8 mouse cellular contexts compared by ENCODE assay signal in the genomic region with DNA sequence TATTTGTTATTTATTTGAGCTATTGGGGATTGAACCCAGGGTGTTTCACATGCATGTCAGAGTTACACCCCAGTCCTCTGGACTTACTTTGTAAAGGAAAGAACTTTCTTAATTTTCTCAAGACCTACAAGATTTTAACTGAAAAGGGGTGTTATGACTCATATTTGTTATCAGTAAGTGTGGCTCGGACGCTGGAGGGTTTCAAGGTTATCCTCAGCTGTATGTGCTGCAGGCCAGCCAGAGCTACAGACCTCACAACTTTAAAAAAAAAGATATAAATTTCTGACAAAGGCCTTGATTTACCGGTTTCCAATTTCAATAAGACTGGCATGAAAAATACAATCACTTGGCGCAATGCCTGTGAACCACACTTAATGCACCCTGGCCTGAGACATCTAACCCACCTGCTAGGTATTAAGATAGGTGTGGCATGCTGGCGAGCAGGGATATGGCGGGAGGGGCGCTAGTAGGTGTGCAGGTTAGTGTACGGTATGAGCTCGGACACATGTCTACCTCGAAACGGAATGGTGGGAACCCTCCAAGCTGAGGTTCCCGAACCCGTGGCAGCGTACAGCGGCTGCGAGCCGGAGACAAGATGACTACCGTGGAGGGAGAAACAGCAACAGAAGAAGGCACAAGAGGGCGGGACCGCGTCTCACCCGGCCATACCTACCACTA. TPM values are rescaled to one million over a fixed set of nuclear protein-coding genes. Genes with fewer than 3 reads are reported as not detected.
DNase-seq lines count a peak whose midpoint lies in the region; ATAC-seq and TF ChIP-seq lines count a peak whose summit lies in the region.

No protein-coding gene starts in this region.

- no peaks in the 10 kb centered on the region for H3K27me3 ChIP-seq in kidney, embryonic 14.5 days (ENCODE audit: control insufficient read depth, insufficient read depth, low read length)
- no peaks in the 10 kb centered on the region for H3K27me3 ChIP-seq in Patski
- no peaks in the 10 kb centered on the region for H3K27me3 ChIP-seq in hindbrain, embryonic 10.5 days (ENCODE audit: insufficient read depth, poor library complexity, severe bottlenecking)
- no peaks in the 10 kb centered on the region for H3K27me3 ChIP-seq in midbrain, embryonic 11.5 days (ENCODE audit: control insufficient read depth, insufficient read depth, low read length)

- ATAC-seq in kidney, embryonic 14.5 days (ENCODE audit: low FRiP score, low TSS enrichment): no peak; the same call in none of the 2 replicates
- no peak for ATAC-seq in Patski
- ATAC-seq in midbrain, embryonic 11.5 days (ENCODE audit: low FRiP score): no peak

- POLR2A ChIA-PET in Patski (lab: Charles Lee): interaction anchor here (0.7 to 2.2 kb wide), 3 partner anchors 8 to 67 kb away, joined by 3 to 16 read pairs (median 3); partner anchors contain the start of gene Metrnl

- peak overlapping the region; percentile 94 for H3K27ac ChIP-seq in kidney, embryonic 14.5 days (ENCODE audit: low read depth, low read length)
- peak overlapping the region; percentile 92 for H3K27ac ChIP-seq in hindbrain, embryonic 10.5 days
- peak overlapping the region; percentile 58 for H3K27ac ChIP-seq in midbrain, embryonic 11.5 days (ENCODE audit: low read depth, low read length)

- peaks cover 3% of the 10 kb centered on the region; the same call in 1 of the 2 replicates for H3K9me3 ChIP-seq in kidney, embryonic 14.5 days (ENCODE audit: control insufficient read depth, low read length)
- no peaks in the 10 kb centered on the region for H3K9me3 ChIP-seq in hindbrain, embryonic 10.5 days
- H3K9me3 ChIP-seq in midbrain, embryonic 11.5 days (ENCODE audit: control insufficient read depth, low read length): no peaks in the 10 kb centered on the region

- no peak for DNase-seq in kidney, adult 9 months
- no peak for DNase-seq in Patski (ENCODE audit: low read depth, low spot score)
- no peak for DNase-seq in hindbrain, embryonic 10.5 days (ENCODE audit: low spot score)
- no peak for DNase-seq in midbrain, embryonic 11.5 days (ENCODE audit: low spot score, missing footprints)
- no peak for DNase-seq in yolk sac, embryonic 10.5 days (ENCODE audit: low spot score)
- no peak for DNase-seq in left cerebral cortex, adult 8-10 months (ENCODE audit: low spot score in 2 of 2)
- DNase-seq in testis, postnatal 14 days (ENCODE audit: low spot score): no peak

- in situ Hi-C loops in Patski (cut with MboI; ENCODE audit: low pct_unique_long_range_greater_than_20kb): no loop called here

- WGBS in kidney, embryonic 14.5 days: 2% methylated on average over 22 of the region's 22 CpGs
- WGBS in hindbrain, embryonic 10.5 days: 3% methylated on average over 22 of the region's 22 CpGs
- WGBS in midbrain, embryonic 11.5 days: 3% methylated on average over 22 of the region's 22 CpGs

- H3K4me1 ChIP-seq in kidney, embryonic 14.5 days (ENCODE audit: control insufficient read depth, insufficient read depth, low read length): 0 out of 2 replicates have a peak, but pooled peaks cover 5% of the 10 kb centered on the region
- H3K4me1 ChIP-seq in hindbrain, embryonic 10.5 days (replicated peaks): peaks cover 23% of the 10 kb centered on the region
- H3K4me1 ChIP-seq in midbrain, embryonic 11.5 days (ENCODE audit: control insufficient read depth, insufficient read depth, low read length): peaks cover 7% of the 10 kb centered on the region

- H3K4me3 ChIP-seq in kidney, embryonic 14.5 days (ENCODE audit: low read length): peak overlapping the region; percentile 72
- peak overlapping the region; percentile 74 for H3K4me3 ChIP-seq in hindbrain, embryonic 10.5 days
- peak overlapping the region; percentile 60 for H3K4me3 ChIP-seq in midbrain, embryonic 11.5 days (ENCODE audit: low read depth, low read length)

- peak overlapping the region; percentile 77 for H3K9ac ChIP-seq in kidney, embryonic 14.5 days (ENCODE audit: low read depth, low read length)
- H3K9ac ChIP-seq in midbrain, embryonic 11.5 days (ENCODE audit: low read length): peak overlapping the region; percentile 76

- CTCF ChIA-PET in Patski (lab: Charles Lee): interaction anchor here (1.1 to 2.0 kb wide), 2 partner anchors 23 to 136 kb away, joined by 3 to 6 read pairs; no protein-coding TSS in a partner anchor

- peak; percentile 39 for TF ChIP-seq CTCF in Patski (IDR thresholded peaks at IDR 0.05)

- no peaks in the 10 kb centered on the region for H3K36me3 ChIP-seq in kidney, embryonic 14.5 days (ENCODE audit: control insufficient read depth, insufficient read depth, low read length)
- H3K36me3 ChIP-seq in hindbrain, embryonic 10.5 days: 0 out of 2 replicates have a peak, but pooled peaks cover 5% of the 10 kb centered on the region
- no peaks in the 10 kb centered on the region for H3K36me3 ChIP-seq in midbrain, embryonic 11.5 days (ENCODE audit: control insufficient read depth, insufficient read depth, low read length)

- peak overlapping the region; percentile 77 for H3K4me2 ChIP-seq in kidney, embryonic 14.5 days (replicated peaks; ENCODE audit: low read depth, low read length)
- peak overlapping the region; percentile 75 for H3K4me2 ChIP-seq in midbrain, embryonic 11.5 days

RNA-seq across cellular contexts. Expression of gene B3gntl1, which starts 0.5 kb away (rescaled TPM):
- 5.6 and 7.6 TPM in 2 replicates for polyA plus RNA-seq in kidney, embryonic 14.5 days (2014; fragmentation: Nextera tagmentation; extraction: Ambion mirVana)
- 9.4 TPM for polyA plus RNA-seq in Patski (2021)
- polyA plus RNA-seq in hindbrain, embryonic 10.5 days (2016; fragmentation: Nextera tagmentation; extraction: Ambion mirVana): 7.3 and 7.6 TPM in 2 replicates
- polyA plus RNA-seq in midbrain, embryonic 11.5 days (2014; fragmentation: Nextera tagmentation; extraction: Ambion mirVana): 5.2 and 5.6 TPM in 2 replicates
- total RNA-seq in left cerebral cortex, adult 8-10 months (2022): 1 to 10 TPM; 6.5 to 8.0 (median 7.0) TPM

RNA-seq across cellular contexts. Expression of gene Metrnl, which starts 28.9 kb away (rescaled TPM):
- 15.6 and 18.3 TPM in 2 replicates for polyA plus RNA-seq in kidney, embryonic 14.5 days (2014; fragmentation: Nextera tagmentation; extraction: Ambion mirVana)
- polyA plus RNA-seq in Patski (2021): 89.5 TPM
- 22.1 and 33.2 TPM in 2 replicates for polyA plus RNA-seq in hindbrain, embryonic 10.5 days (2016; fragmentation: Nextera tagmentation; extraction: Ambion mirVana)
- 10.5 and 10.7 TPM in 2 replicates for polyA plus RNA-seq in midbrain, embryonic 11.5 days (2014; fragmentation: Nextera tagmentation; extraction: Ambion mirVana)
- 10 to 100 TPM; 11.9 to 13.1 (median 12.9) TPM for total RNA-seq in left cerebral cortex, adult 8-10 months (2022)
